Mouse (Mus musculus): Measurements from ENCODE around the gene Zswim9. TPM values are rescaled to one million over a fixed set of nuclear protein-coding genes. Genes with fewer than 3 reads are reported as not detected.

Gene Zswim9
- polyA plus RNA-seq, 1 experiment from 2014 or later, result 7.0 TPM

DNA sequence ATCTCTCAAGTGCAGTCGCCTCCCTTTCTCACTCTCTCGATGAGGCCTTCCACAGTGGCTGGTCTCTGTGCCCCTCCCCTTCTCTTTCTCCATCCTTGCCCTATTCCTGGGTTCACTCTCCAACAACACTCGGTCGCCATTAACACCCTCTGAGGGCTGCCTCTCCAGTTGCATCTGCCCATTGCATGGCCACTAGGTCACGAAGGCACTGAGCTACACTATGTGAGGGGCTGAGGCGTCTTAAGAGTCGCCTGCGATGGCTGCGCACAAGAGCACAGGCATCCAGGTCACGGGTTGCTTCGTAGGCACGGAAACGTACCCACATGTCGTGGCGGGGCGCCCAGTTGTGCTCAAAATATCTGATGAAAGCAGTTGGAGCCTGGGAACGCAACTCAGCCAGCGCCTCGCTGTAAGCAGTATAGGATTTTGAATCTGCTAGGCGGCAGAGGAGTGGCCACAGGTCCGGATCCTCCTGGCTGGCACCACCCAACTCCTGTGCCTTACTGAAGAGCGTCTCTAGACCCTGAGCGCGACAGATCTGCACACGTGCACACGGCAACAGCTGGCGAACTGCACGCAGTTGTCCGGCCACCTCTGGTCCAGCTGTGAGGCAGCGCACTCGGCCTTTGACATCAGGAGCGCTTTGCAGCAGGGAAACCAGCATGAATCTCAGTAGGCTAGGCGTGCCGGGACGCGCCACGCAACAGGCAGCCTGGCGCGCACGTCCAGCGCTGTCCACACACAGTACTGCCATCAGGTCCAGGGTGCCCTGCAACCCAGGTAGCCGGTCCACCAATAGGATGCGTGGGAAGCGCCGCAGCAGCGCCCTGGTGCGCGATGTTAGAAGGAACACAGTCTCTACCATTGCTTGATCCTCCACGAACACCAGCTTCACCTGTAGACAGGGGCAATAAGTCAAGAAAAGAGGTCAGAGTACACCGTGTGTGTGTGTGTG lies 17.5 kb downstream of the Zswim9 start:
- Histone ChIP-seq H3K27me3 (ENCODE audit: control insufficient read depth, insufficient read depth, low read length) (no peaks in the 10 kb centered on the region), H3K4me2 (ENCODE audit: low read length) (no peak overlapping the region), H3K9ac (replicated peaks; ENCODE audit: low read length) (no peak overlapping the region), H3K4me3 (replicated peaks; ENCODE audit: low read depth, low read length) (no peak overlapping the region), H3K36me3 (ENCODE audit: control insufficient read depth, insufficient read depth, low read length) (no peaks in the 10 kb centered on the region), H3K27ac (replicated peaks; ENCODE audit: low read depth, low read length) (no peak overlapping the region), H3K4me1 (ENCODE audit: control insufficient read depth, insufficient read depth, low read length) (no peaks in the 10 kb centered on the region), H3K9me3 (ENCODE audit: control insufficient read depth, low read length) (no peaks in the 10 kb centered on the region)
- DNase-seq (no peak), ATAC-seq (ENCODE audit: low FRiP score, low TSS enrichment) (no peak; the same call in 1 of the 2 replicates)
- 45% methylated on average over 50 of the region's 50 CpGs for WGBS

DNA sequence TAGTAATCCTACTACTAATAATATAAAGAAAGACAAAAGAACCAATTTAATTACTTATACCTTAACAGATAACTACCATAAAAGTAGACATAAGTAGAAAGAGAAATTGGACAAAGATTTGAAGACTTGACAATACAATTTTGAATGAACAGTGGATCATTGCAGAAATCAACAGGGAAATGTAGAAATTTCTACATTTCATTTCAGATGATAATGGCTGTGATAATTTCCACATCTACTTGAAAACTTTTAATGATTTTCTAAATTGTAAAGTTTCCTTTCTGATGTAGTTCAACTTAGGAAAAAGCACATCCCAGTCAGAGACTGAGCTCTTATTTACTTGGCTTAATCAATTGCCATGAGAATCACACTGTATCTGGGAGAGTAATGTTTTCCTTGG lies 65.8 kb downstream of the Zswim9 start, which contains the start of gene Vmn1r89:
Gene Vmn1r89 (plus strand): TSS at position 301 of the 400 bp plus-strand sequence.
- H3K36me3 ChIP-seq (ENCODE audit: control insufficient read depth, insufficient read depth, low read length), result no peaks in the 10 kb centered on the region
- H3K27me3 ChIP-seq (ENCODE audit: control insufficient read depth, insufficient read depth, low read length), result no peaks in the 10 kb centered on the region
- no peak for DNase-seq
- H3K9me3 ChIP-seq (ENCODE audit: control insufficient read depth, low read length), result peaks cover 3% of the 10 kb centered on the region; the same call in 1 of the 2 replicates
- H3K4me1 ChIP-seq (ENCODE audit: control insufficient read depth, insufficient read depth, low read length), result no peaks in the 10 kb centered on the region
- ATAC-seq (ENCODE audit: low FRiP score, low TSS enrichment), result no peak
- no peak within 1 kb of the TSS for H3K4me3 ChIP-seq (replicated peaks; ENCODE audit: low read depth, low read length)
- H3K9ac ChIP-seq (replicated peaks; ENCODE audit: low read length), result no peak within 1 kb of the TSS
- no peak within 1 kb of the TSS for H3K4me2 ChIP-seq (ENCODE audit: low read length)
- no peak within 1 kb of the TSS for H3K27ac ChIP-seq (replicated peaks; ENCODE audit: low read depth, low read length)

Other genes with a start within 250 kb of the Zswim9 start
- gene Chmp2a, start 243.9 kb downstream of the Zswim9 start, polyA plus RNA-seq (2014; fragmentation: Nextera tagmentation; extraction: Ambion mirVana), result 188 and 205 TPM in 2 replicates
- 149 and 181 TPM in 2 replicates for gene Ube2m, start 240.4 kb downstream of the Zswim9 start, polyA plus RNA-seq (2014; fragmentation: Nextera tagmentation; extraction: Ambion mirVana)
- 6.1 and 7.6 TPM in 2 replicates for gene Mzf1, start 224.0 kb downstream of the Zswim9 start, polyA plus RNA-seq (2014; fragmentation: Nextera tagmentation; extraction: Ambion mirVana)
- 0.09 TPM in 1 of 2 replicates, not detected in the other for gene Vmn1r85, start 183.5 kb downstream of the Zswim9 start, polyA plus RNA-seq (2014; fragmentation: Nextera tagmentation; extraction: Ambion mirVana)
- gene Vmn1r86, start 158.8 kb downstream of the Zswim9 start, polyA plus RNA-seq (2014; fragmentation: Nextera tagmentation; extraction: Ambion mirVana), result not detected in 2 replicates
- not detected in 2 replicates for gene Vmn1r87, start 138.6 kb downstream of the Zswim9 start, polyA plus RNA-seq (2014; fragmentation: Nextera tagmentation; extraction: Ambion mirVana)
- not detected in 2 replicates for gene Vmn1r88, start 119.2 kb downstream of the Zswim9 start, polyA plus RNA-seq (2014; fragmentation: Nextera tagmentation; extraction: Ambion mirVana)
- not detected in 2 replicates for gene Vmn1r89, start 65.7 kb downstream of the Zswim9 start, polyA plus RNA-seq (2014; fragmentation: Nextera tagmentation; extraction: Ambion mirVana)
- gene Lig1, start 1.4 kb downstream of the Zswim9 start, polyA plus RNA-seq (2014; fragmentation: Nextera tagmentation; extraction: Ambion mirVana), result 32.3 and 37.4 TPM in 2 replicates
- 0.51 and 1.5 TPM in 2 replicates for gene Pla2g4c, start 45.9 kb upstream of the Zswim9 start, polyA plus RNA-seq (2014; fragmentation: Nextera tagmentation; extraction: Ambion mirVana)
- not detected in 2 replicates for gene Cabp5, start 119.4 kb upstream of the Zswim9 start, polyA plus RNA-seq (2014; fragmentation: Nextera tagmentation; extraction: Ambion mirVana)
- gene Bsph1, start 172.1 kb upstream of the Zswim9 start, polyA plus RNA-seq (2014; fragmentation: Nextera tagmentation; extraction: Ambion mirVana), result not detected in 2 replicates